Mouse (Mus musculus) neural tube, embryonic 11.5 days (tissue): ENCODE measurements around the gene Plxna3. TPM values are rescaled to one million over a fixed set of nuclear protein-coding genes. Genes with fewer than 3 reads are reported as not detected.

Experiments used
- ATAC-seq: fragments of 200-750 bp; cut with Nextera tagmentation; 2 replicates; pipeline ENCODE4 v1.8.0; 2017; ENCODE audit warnings: moderate number of reproducible peaks, mild to moderate bottlenecking, moderate TSS enrichment, moderate library complexity; ENCODE audit not compliant: insufficient read depth, low FRiP score, low TSS enrichment
- DNase-seq: peaks from one replicate; pipeline ENCODE4 v3.0.0-alpha.2; 2015; ENCODE audit warnings: low spot score
- H3K27ac ChIP-seq: fragments of 300-500 bp; sonication (generic); 2 replicates; pipeline ENCODE4 v1.5.1; 2014; ENCODE audit warnings: low read depth, mild to moderate bottlenecking, low read length
- H3K27me3 ChIP-seq: fragments of 300-500 bp; sonication (generic); 2 replicates; pipeline ENCODE4 v1.6.1; 2014; ENCODE audit warnings: mild to moderate bottlenecking, low read length, mixed read lengths; ENCODE audit not compliant: control insufficient read depth, insufficient read depth
- H3K36me3 ChIP-seq: fragments of 300-500 bp; sonication (generic); 2 replicates; pipeline ENCODE4 v1.6.1; 2014; ENCODE audit warnings: mild to moderate bottlenecking, low read length, moderate library complexity, mixed read lengths; ENCODE audit not compliant: control insufficient read depth, insufficient read depth
- H3K4me1 ChIP-seq: fragments of 300-500 bp; sonication (generic); 2 replicates; pipeline ENCODE4 v1.6.1; 2014; ENCODE audit warnings: low read length, mixed read lengths; ENCODE audit not compliant: control insufficient read depth, insufficient read depth
- H3K4me2 ChIP-seq: fragments of 300-500 bp; sonication (generic); 2 replicates; pipeline ENCODE4 v1.6.1; 2014; ENCODE audit warnings: low read depth, mild to moderate bottlenecking, moderate library complexity
- H3K4me3 ChIP-seq: fragments of 300-500 bp; sonication (generic); 2 replicates; pipeline ENCODE4 v1.5.1; 2014; ENCODE audit warnings: low read depth, low read length
- H3K9ac ChIP-seq: fragments of 300-500 bp; sonication (generic); 2 replicates; pipeline ENCODE4 v1.6.1; 2014; ENCODE audit warnings: mild to moderate bottlenecking, low read length
- H3K9me3 ChIP-seq: fragments of 300-500 bp; sonication (generic); 2 replicates; pipeline ENCODE4 v1.6.1; 2016; ENCODE audit warnings: low read length; ENCODE audit not compliant: control insufficient read depth
- WGBS: fragments of 180-500 bp; shearing (Covaris S2); extraction: QIAGEN DNeasy Blood & Tissue Kit; methylation state at CpG from one replicate; pipeline ENCODE4 v1.1.7; 2014; 5-methylcytosine and 5-hydroxymethylcytosine counted together
- microRNA-seq: library from miRNA; unstranded; fragments of <30 nt; microRNA quantifications from one replicate; pipeline ENCODE4, GENCODE M21; 2016
- polyA plus RNA-seq: library from polyadenylated mRNA; unstranded; fragments of >200 nt; fragmentation: Nextera tagmentation; extraction: Ambion mirVana; gene quantifications from 2 replicates; pipeline ENCODE4 v1.2.1, GENCODE M21; 2014

The Plxna3 gene
- polyA plus RNA-seq, 1 experiment from 2014 or later = 22.5 TPM

- WGBS = 21% methylated on average over 30 of the region's 30 CpGs
- DNase-seq (peak; percentile 84), ATAC-seq (peak; percentile 100)
- Histone ChIP-seq H3K4me1 (no peaks in the 10 kb centered on the region), H3K4me2 (peak within 1 kb of the TSS; percentile 51), H3K27me3 (no peaks in the 10 kb centered on the region), H3K36me3 (no peaks in the 10 kb centered on the region), H3K9me3 (no peaks in the 10 kb centered on the region), H3K27ac (0 out of 2 replicates have a peak within 1 kb of the TSS, but pooled peaks have one; percentile 62), H3K4me3 (peak within 1 kb of the TSS; percentile 51), H3K9ac (peak within 1 kb of the TSS; percentile 79)
These were observed 63.9 kb downstream of the Plxna3 start, which contains the start of the genes Fam3a and Ikbkg for GRCm38 (mm10) chrX:74392535-74393443. Gene Fam3a (minus strand): TSS chrX:74393272. Gene Ikbkg (plus strand): TSS chrX:74393290.

Small RNA genes lying within 50 kb of the gene (microRNA-seq; reads per million reads assigned to microRNA genes)
- gene Mir7092 = not detected

Other genes starting within 250 kb of the Plxna3 start
- not detected in 2 replicates for gene Opn1mw, start 201.6 kb upstream of the Plxna3 start, polyA plus RNA-seq
- gene Mecp2, start 193.7 kb upstream of the Plxna3 start, polyA plus RNA-seq = 15.6 and 16.2 TPM in 2 replicates
- gene Tex28, start 161.2 kb upstream of the Plxna3 start, polyA plus RNA-seq = not detected in 2 replicates
- not detected in 2 replicates for gene Tktl1, start 151.8 kb upstream of the Plxna3 start, polyA plus RNA-seq
- 243 and 246 TPM in 2 replicates for gene Flna, start 79.2 kb upstream of the Plxna3 start, polyA plus RNA-seq
- gene Emd, start 74.4 kb upstream of the Plxna3 start, polyA plus RNA-seq = 24.0 and 31.9 TPM in 2 replicates
- 741 and 756 TPM in 2 replicates for gene Rpl10, start 58.3 kb upstream of the Plxna3 start, polyA plus RNA-seq
- gene Taz, start 47.2 kb upstream of the Plxna3 start, polyA plus RNA-seq = 56.1 and 58.5 TPM in 2 replicates
- gene Dnase1l1, start 46.7 kb upstream of the Plxna3 start, polyA plus RNA-seq = 4.6 and 6.2 TPM in 2 replicates
- gene Atp6ap1, start 32.0 kb upstream of the Plxna3 start, polyA plus RNA-seq = 116 and 138 TPM in 2 replicates
- gene Gdi1, start 24.1 kb upstream of the Plxna3 start, polyA plus RNA-seq = 469 and 512 TPM in 2 replicates
- gene Fam50a, start 16.0 kb upstream of the Plxna3 start, polyA plus RNA-seq = 57.7 and 58.1 TPM in 2 replicates
- gene Lage3, start 24.6 kb downstream of the Plxna3 start, polyA plus RNA-seq = 89.0 and 102 TPM in 2 replicates
- gene Ubl4a, start 44.2 kb downstream of the Plxna3 start, polyA plus RNA-seq = 69.8 and 72.0 TPM in 2 replicates
- 9.6 and 11.6 TPM in 2 replicates for gene Slc10a3, start 44.3 kb downstream of the Plxna3 start, polyA plus RNA-seq
- 27.8 and 30.8 TPM in 2 replicates for gene Fam3a, start 64.2 kb downstream of the Plxna3 start, polyA plus RNA-seq
- gene Ikbkg, start 64.2 kb downstream of the Plxna3 start, polyA plus RNA-seq = 24.4 and 27.7 TPM in 2 replicates
- gene G6pdx, start 100.1 kb downstream of the Plxna3 start, polyA plus RNA-seq = 59.4 and 60.7 TPM in 2 replicates
- not detected in 2 replicates for gene Gm6880, start 152.3 kb downstream of the Plxna3 start, polyA plus RNA-seq
- not detected in 2 replicates for gene Olfr1326-ps1, start 245.8 kb downstream of the Plxna3 start, polyA plus RNA-seq